Mouse (Mus musculus): ENCODE measurements around the gene Gcsam. TPM values are rescaled to one million over a fixed set of nuclear protein-coding genes. Genes with fewer than 3 reads are reported as not detected.
A peak's percentile ranks its signal among the peaks of the same experiment; 100 is the strongest.

The Gcsam gene
- total RNA-seq, 2 experiments from 2014 or later: 0.10 TPM; not detected in 1

GRCm38 (mm10) chr16:45651497-45651896, 41.3 kb downstream of the Gcsam start:
- no peak for DNase-seq

GRCm38 (mm10) chr16:45653009-45653933, 43.1 kb downstream of the Gcsam start:
- peak in 1 of 2 experiments; percentile 9 for DNase-seq

GRCm38 (mm10) chr16:45653934-45654332, 43.8 kb downstream of the Gcsam start, which contains the start of gene BC016579:
BC016579 (minus strand) TSS chr16:45654068.
- DNase-seq: peak; percentile 17 to 20

- DNase-seq: no peak
These were observed 44.3 kb downstream of the Gcsam start for GRCm38 (mm10) chr16:45654465-45654864.

- no peak for DNase-seq
These were observed 47.5 kb downstream of the Gcsam start for GRCm38 (mm10) chr16:45657574-45658159.

- no peak for DNase-seq
These were observed 48.1 kb downstream of the Gcsam start for GRCm38 (mm10) chr16:45658248-45658647.

- no peak for DNase-seq
These were observed 49.4 kb downstream of the Gcsam start for GRCm38 (mm10) chr16:45659596-45659995.

- no peak for DNase-seq
These were observed 52.2 kb downstream of the Gcsam start for GRCm38 (mm10) chr16:45662381-45662780.

- DNase-seq: no peak
These were observed 56.0 kb downstream of the Gcsam start for GRCm38 (mm10) chr16:45666136-45666535.

- no peak for DNase-seq
These were observed 58.0 kb downstream of the Gcsam start for GRCm38 (mm10) chr16:45668178-45668577.

- peak; percentile 48 to 50 for DNase-seq
These were observed 59.8 kb downstream of the Gcsam start for GRCm38 (mm10) chr16:45670005-45670404.

Other genes starting within 250 kb of the Gcsam start
- 10 to 100 TPM; 54.4 to 84.0 TPM for gene Cd200, start 201.3 kb upstream of the Gcsam start, total RNA-seq (2021)
- not detected for gene Gm609, start 117.4 kb upstream of the Gcsam start, total RNA-seq (2021)
- not detected for gene Gm17783, start 78.3 kb upstream of the Gcsam start, total RNA-seq (2021)
- gene Slc9c1, start 75.1 kb upstream of the Gcsam start, total RNA-seq (2021): not detected
- under 1 TPM; 0.16 to 0.20 TPM for gene BC016579, start 43.7 kb downstream of the Gcsam start, total RNA-seq (2021)
- gene Tmprss7, start 83.3 kb downstream of the Gcsam start, total RNA-seq (2021): under 1 TPM in 1 of 2 experiments, not detected in 1; 0.13 TPM
- gene Tagln3, start 114.2 kb downstream of the Gcsam start, total RNA-seq (2021): 1 to 10 TPM; 2.7 to 3.0 TPM
- gene Abhd10, start 132.6 kb downstream of the Gcsam start, total RNA-seq (2021): 10 to 100 TPM; 17.0 to 28.8 TPM

Data from adrenal gland, postnatal 36 days (tissue).